Mouse (Mus musculus) heart, postnatal 0 days (tissue): ENCODE measurements around the gene Galntl6. TPM values are rescaled to one million over a fixed set of nuclear protein-coding genes. Genes with fewer than 3 reads are reported as not detected.

ENCODE experiments used
- ATAC-seq: fragments of 200-750 bp; cut with Nextera tagmentation; 2 replicates; pipeline ENCODE4 v1.8.0; 2017; ENCODE audit warnings: low read depth, moderate number of reproducible peaks, moderate library complexity; ENCODE audit not compliant: insufficient read depth
- DNase-seq: peaks from one replicate; pipeline ENCODE4 v3.0.0-alpha.2; 2016; ENCODE audit warnings: low spot score
- H3K27ac ChIP-seq: fragments of 300-500 bp; sonication (generic); 2 replicates; pipeline ENCODE4 v1.5.1; 2014; ENCODE audit warnings: low read depth, mild to moderate bottlenecking
- H3K27me3 ChIP-seq: fragments of 300-500 bp; sonication (generic); 2 replicates; pipeline ENCODE4 v1.6.1; 2014; ENCODE audit warnings: low read length, mixed read lengths; ENCODE audit not compliant: control insufficient read depth, insufficient read depth
- H3K36me3 ChIP-seq: fragments of 300-500 bp; sonication (generic); replicated peaks from 2 replicates; pipeline ENCODE4 v1.6.1; 2014; ENCODE audit warnings: low read length, mixed read lengths; ENCODE audit not compliant: control insufficient read depth, insufficient read depth
- H3K4me1 ChIP-seq: fragments of 300-500 bp; sonication (generic); 2 replicates; pipeline ENCODE4 v1.6.1; 2014; ENCODE audit warnings: antibody characterized with exemption; ENCODE audit not compliant: control insufficient read depth, insufficient read depth
- H3K4me2 ChIP-seq: fragments of 300-500 bp; sonication (generic); 2 replicates; pipeline ENCODE4 v1.6.1; 2014; ENCODE audit warnings: low read depth, mild to moderate bottlenecking, low read length, moderate library complexity
- H3K4me3 ChIP-seq: fragments of 300-500 bp; sonication (generic); 2 replicates; pipeline ENCODE4 v1.5.1; 2014; ENCODE audit warnings: low read depth, low read length
- H3K9ac ChIP-seq: fragments of 300-500 bp; sonication (generic); replicated peaks from 2 replicates; pipeline ENCODE4 v1.6.1; 2014; ENCODE audit warnings: low read depth, low read length, mixed read lengths
- H3K9me3 ChIP-seq: fragments of 300-500 bp; sonication (generic); replicated peaks from 2 replicates; pipeline ENCODE4 v1.6.1; 2016; ENCODE audit warnings: low read length; ENCODE audit not compliant: control insufficient read depth
- CTCF ChIP-seq: IDR thresholded peaks from 2 replicates; pipeline ENCODE4 v1.5.1; 2016; ENCODE audit warnings: antibody characterized with exemption, control low read depth, low read depth
- EP300 ChIP-seq: IDR thresholded peaks from 2 replicates; pipeline ENCODE4 v1.6.1; 2016; ENCODE audit warnings: antibody characterized with exemption, low read depth
- WGBS: fragments of 180-500 bp; shearing (Covaris S2); extraction: QIAGEN DNeasy Blood & Tissue Kit; methylation state at CpG from one replicate; pipeline ENCODE4 v1.1.7; 2014; 5-methylcytosine and 5-hydroxymethylcytosine counted together
- polyA plus RNA-seq: library from polyadenylated mRNA; unstranded; fragments of >200 nt; fragmentation: Nextera tagmentation; extraction: Ambion mirVana; gene quantifications from 2 replicates; pipeline ENCODE4 v1.2.1, GENCODE M21; 2015
- total RNA-seq: library from RNA; depleted of rRNA; stranded (reverse); fragments of >200 nt; gene quantifications from 2 replicates; pipeline ENCODE4 v1.2.3, GENCODE M21; 2014; ENCODE audit warnings: low replicate concordance

Gene Galntl6
- total and polyA plus RNA-seq, 2 experiments from 2014 or later = not detected

- 68% methylated on average over 4 of the region's 4 CpGs for WGBS
- H3K9me3 ChIP-seq = no peaks in the 10 kb centered on the region
- no peak for DNase-seq
- H3K4me1 ChIP-seq = no peaks in the 10 kb centered on the region
- no peak overlapping the region for H3K4me3 ChIP-seq
- H3K27ac ChIP-seq = no peak overlapping the region
- H3K36me3 ChIP-seq = no peaks in the 10 kb centered on the region
- no peak for ATAC-seq
- no peak overlapping the region for H3K4me2 ChIP-seq
- H3K27me3 ChIP-seq = no peaks in the 10 kb centered on the region
- no peak overlapping the region for H3K9ac ChIP-seq
- TF ChIP-seq EP300 (no peak), CTCF (no peak)
Observed at GRCm38 (mm10) chr8:57841446-57841845, 1071.0 kb downstream of the Galntl6 start.

- no peaks in the 10 kb centered on the region for H3K4me1 ChIP-seq
- no peak for ATAC-seq
- no peak overlapping the region for H3K9ac ChIP-seq
- H3K4me3 ChIP-seq = no peak overlapping the region
- no peak for DNase-seq
- H3K4me2 ChIP-seq = no peak overlapping the region
- H3K27me3 ChIP-seq = no peaks in the 10 kb centered on the region
- TF ChIP-seq EP300 = no peak
- TF ChIP-seq CTCF = no peak
- H3K9me3 ChIP-seq = no peaks in the 10 kb centered on the region
- WGBS = 55% methylated on average over 8 of the region's 8 CpGs
- H3K27ac ChIP-seq = no peak overlapping the region
- no peaks in the 10 kb centered on the region for H3K36me3 ChIP-seq
Observed at GRCm38 (mm10) chr8:57837384-57837783, 1075.1 kb downstream of the Galntl6 start.

GRCm38 (mm10) chr8:57836981-57837380 lies 1075.5 kb downstream of the Galntl6 start:
- WGBS = 36% methylated on average over 11 of the region's 11 CpGs
- no peak for ATAC-seq
- Histone ChIP-seq H3K4me1 (no peaks in the 10 kb centered on the region), H3K4me2 (0 out of 2 replicates have a peak overlapping the region, but pooled peaks have one; percentile 7), H3K36me3 (no peaks in the 10 kb centered on the region), H3K9me3 (no peaks in the 10 kb centered on the region), H3K27me3 (no peaks in the 10 kb centered on the region), H3K27ac (no peak overlapping the region), H3K4me3 (no peak overlapping the region), H3K9ac (no peak overlapping the region)
- no peak for DNase-seq
- TF ChIP-seq EP300 (no peak), CTCF (no peak)

- Histone ChIP-seq H3K9me3 (no peaks in the 10 kb centered on the region), H3K27ac (no peak overlapping the region), H3K4me3 (no peak overlapping the region), H3K27me3 (no peaks in the 10 kb centered on the region), H3K9ac (no peak overlapping the region), H3K36me3 (no peaks in the 10 kb centered on the region), H3K4me2 (no peak overlapping the region), H3K4me1 (no peaks in the 10 kb centered on the region)
- WGBS = 78% methylated on average over 15 of the region's 15 CpGs
- TF ChIP-seq EP300 = no peak
- TF ChIP-seq CTCF = no peak
- ATAC-seq (no peak), DNase-seq (no peak)
Observed at GRCm38 (mm10) chr8:57836201-57836883, 1076.1 kb downstream of the Galntl6 start.

DNA sequence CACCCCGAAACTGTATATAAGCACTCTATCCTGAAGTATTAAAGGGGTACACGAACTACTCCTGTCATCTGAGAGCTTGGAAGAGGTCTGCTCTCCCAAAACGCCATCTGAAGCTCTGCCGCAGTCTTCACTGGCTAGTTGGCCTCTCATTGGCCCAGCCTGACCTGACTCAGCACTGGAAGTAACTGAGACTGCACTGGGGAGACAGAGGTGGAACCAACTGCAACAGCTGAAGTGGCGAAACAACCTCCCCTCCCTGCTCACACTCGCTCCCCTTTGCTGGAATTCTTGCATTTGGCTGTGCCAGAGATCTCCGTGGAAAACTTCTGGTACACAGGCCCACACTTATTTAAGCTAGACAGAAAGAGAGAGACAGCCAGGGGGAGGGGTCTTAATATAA lies 1089.3 kb downstream of the Galntl6 start:
- DNase-seq (no peak), ATAC-seq (no peak)
- TF ChIP-seq EP300 (no peak), CTCF (no peak)
- Histone ChIP-seq H3K9me3 (no peaks in the 10 kb centered on the region), H3K4me3 (no peak overlapping the region), H3K27me3 (no peaks in the 10 kb centered on the region), H3K27ac (no peak overlapping the region), H3K4me2 (no peak overlapping the region), H3K36me3 (no peaks in the 10 kb centered on the region), H3K9ac (no peak overlapping the region), H3K4me1 (no peaks in the 10 kb centered on the region)
- WGBS = 33% methylated on average over 7 of the region's 7 CpGs

GRCm38 (mm10) chr8:57816034-57816433 lies 1096.4 kb downstream of the Galntl6 start:
- TF ChIP-seq EP300 (no peak), CTCF (no peak)
- no peaks in the 10 kb centered on the region for H3K36me3 ChIP-seq
- H3K4me2 ChIP-seq = no peak overlapping the region
- DNase-seq = no peak
- no peaks in the 10 kb centered on the region for H3K4me1 ChIP-seq
- H3K27ac ChIP-seq = no peak overlapping the region
- no peaks in the 10 kb centered on the region for H3K9me3 ChIP-seq
- no peak for ATAC-seq
- H3K27me3 ChIP-seq = no peaks in the 10 kb centered on the region
- no peak overlapping the region for H3K4me3 ChIP-seq
- no peak overlapping the region for H3K9ac ChIP-seq
- WGBS = 74% methylated on average over 7 of the region's 7 CpGs
